Mouse (Mus musculus) brain, embryonic 14.5 days (tissue): ENCODE results near the gene Dpm3. TPM values are rescaled to one million over a fixed set of nuclear protein-coding genes. Genes with fewer than 3 reads are reported as not detected.
"Not testable (repeated sequence)": the region's sequence is repeated elsewhere in the genome, so short reads cannot be mapped to it uniquely, and the experiment has no call there.

Source experiments
- DNase-seq: peaks from one replicate; pipeline ENCODE4 v3.0.0-alpha.2; 2011; ENCODE audit warnings: low read depth
- CTCF ChIP-seq: fragments of 200-500 bp; IDR thresholded peaks from 2 replicates; pipeline ENCODE4 v1.5.1; 2012; ENCODE audit warnings: inconsistent platforms, mild to moderate bottlenecking, moderate library complexity, borderline replicate concordance; ENCODE audit not compliant: insufficient read depth, insufficient read length; ENCODE audit errors: extremely low read depth
- POLR2A ChIP-seq: fragments of 200-500 bp; IDR thresholded peaks from 2 replicates; pipeline ENCODE4 v1.6.1; 2012; ENCODE audit warnings: mild to moderate bottlenecking, inconsistent platforms, borderline replicate concordance; ENCODE audit not compliant: poor library complexity, insufficient read depth, insufficient read length, severe bottlenecking; ENCODE audit errors: extremely low read depth
- polyA plus RNA-seq: library from polyadenylated mRNA; depleted of rRNA; stranded (reverse); fragments of >200 nt; gene quantifications from 2 replicates; pipeline ENCODE4 v1.2.3, GENCODE M21; 2012; rRNA removed

The Dpm3 gene
- polyA plus RNA-seq = 145 and 269 TPM in 2 replicates

- TF ChIP-seq CTCF (no peak), POLR2A (no peak)
Observed at GRCm38 (mm10) chr3:89259076-89259475, at the start of gene Dpm3. Gene Dpm3, plus strand, starts transcription at chr3:89259358.

GRCm38 (mm10) chr3:89209731-89210130 is 49.4 kb upstream of the Dpm3 start:
- DNase-seq = no peak
- TF ChIP-seq POLR2A (no peak), CTCF (no peak)

More at GRCm38 (mm10) chr3:89259076-89259475, at the start of gene Dpm3:
- no peak for DNase-seq

GRCm38 (mm10) chr3:89210162-89210561 is 49.0 kb upstream of the Dpm3 start:
- DNase-seq = no peak
- TF ChIP-seq CTCF (no peak), POLR2A (no peak)

GRCm38 (mm10) chr3:89210731-89211130 is 48.4 kb upstream of the Dpm3 start:
- TF ChIP-seq POLR2A = no peak
- no peak for TF ChIP-seq CTCF
- no peak for DNase-seq

- TF ChIP-seq POLR2A (peak; percentile 75), CTCF (no peak)
Observed at GRCm38 (mm10) chr3:89213803-89214530, 45.2 kb upstream of the Dpm3 start.

GRCm38 (mm10) chr3:89214681-89215411 is 44.3 kb upstream of the Dpm3 start, which contains the start of gene Thbs3:
Gene Thbs3, plus strand, starts transcription at chr3:89215180.
- TF ChIP-seq POLR2A (no peak), CTCF (no peak)
- peak; percentile 88 for DNase-seq

More at GRCm38 (mm10) chr3:89213803-89214530, 45.2 kb upstream of the Dpm3 start:
- peak; percentile 98 for DNase-seq

GRCm38 (mm10) chr3:89215853-89216252 is 43.3 kb upstream of the Dpm3 start:
- peak; percentile 96 for DNase-seq
- TF ChIP-seq CTCF = peak; percentile 90
- TF ChIP-seq POLR2A = no peak

- not testable (repeated sequence) for DNase-seq
Observed at GRCm38 (mm10) chr3:89216407-89216806, 42.8 kb upstream of the Dpm3 start.

GRCm38 (mm10) chr3:89218271-89218670 is 40.9 kb upstream of the Dpm3 start:
- DNase-seq = no peak
- no peak for TF ChIP-seq CTCF
- TF ChIP-seq POLR2A = no peak

- TF ChIP-seq POLR2A (no peak), CTCF (no peak)
- no peak for DNase-seq
Observed at GRCm38 (mm10) chr3:89219546-89219945, 39.6 kb upstream of the Dpm3 start.

GRCm38 (mm10) chr3:89221167-89221566 is 38.0 kb upstream of the Dpm3 start:
- TF ChIP-seq POLR2A (no peak), CTCF (no peak)
- no peak for DNase-seq

GRCm38 (mm10) chr3:89224796-89225195 is 34.4 kb upstream of the Dpm3 start:
- TF ChIP-seq CTCF = no peak
- no peak for TF ChIP-seq POLR2A
- peak; percentile 51 for DNase-seq
